Mouse (Mus musculus) forebrain, embryonic 15.5 days (tissue): ENCODE data around the gene Tdrd7. TPM values are rescaled to one million over a fixed set of nuclear protein-coding genes. Genes with fewer than 3 reads are reported as not detected.

Source experiments
- ATAC-seq: fragments of 200-750 bp; cut with Nextera tagmentation; replicated peaks from 2 replicates; pipeline ENCODE4 v1.8.0; 2017; ENCODE audit warnings: mild to moderate bottlenecking, moderate TSS enrichment, moderate library complexity
- H3K27ac ChIP-seq: fragments of 300-500 bp; sonication (generic); replicated peaks from 2 replicates; pipeline ENCODE4 v1.5.1; 2015; ENCODE audit warnings: mild to moderate bottlenecking, inconsistent platforms
- H3K27me3 ChIP-seq: fragments of 300-500 bp; sonication (generic); 2 replicates; pipeline ENCODE4 v1.6.1; 2015; ENCODE audit warnings: inconsistent platforms
- H3K36me3 ChIP-seq: fragments of 300-500 bp; sonication (generic); 2 replicates; pipeline ENCODE4 v1.6.1; 2015; ENCODE audit warnings: mild to moderate bottlenecking, inconsistent platforms
- H3K4me1 ChIP-seq: fragments of 300-500 bp; sonication (generic); 2 replicates; pipeline ENCODE4 v1.6.1; 2015; ENCODE audit warnings: inconsistent platforms
- H3K4me2 ChIP-seq: fragments of 300-500 bp; sonication (generic); replicated peaks from 2 replicates; pipeline ENCODE4 v1.6.1; 2015; ENCODE audit warnings: mild to moderate bottlenecking, inconsistent platforms
- H3K4me3 ChIP-seq: fragments of 300-500 bp; sonication (generic); 2 replicates; pipeline ENCODE4 v1.5.1; 2015; ENCODE audit warnings: mild to moderate bottlenecking, inconsistent platforms
- H3K9ac ChIP-seq: fragments of 300-500 bp; sonication (generic); replicated peaks from 2 replicates; pipeline ENCODE4 v1.6.1; 2015; ENCODE audit warnings: mild to moderate bottlenecking, inconsistent platforms
- H3K9me3 ChIP-seq: fragments of 300-500 bp; sonication (generic); 2 replicates; pipeline ENCODE4 v1.6.1; 2016; ENCODE audit warnings: inconsistent platforms
- WGBS: fragments of 180-500 bp; shearing (Covaris S2); methylation state at CpG from one replicate; pipeline ENCODE4 v1.1.7; 2015; ENCODE audit warnings: mixed read lengths; 5-methylcytosine and 5-hydroxymethylcytosine counted together
- polyA plus RNA-seq: library from polyadenylated mRNA; unstranded; fragments of >200 nt; fragmentation: Nextera tagmentation; extraction: Ambion mirVana; gene quantifications from 2 replicates; pipeline ENCODE4 v1.2.1, GENCODE M21; 2015

Tdrd7 gene
- polyA plus RNA-seq, 1 experiment from 2014 or later, result 17.3 TPM

GRCm38 (mm10) chr4:46076892-46077291 is 111.8 kb downstream of the Tdrd7 start:
- H3K4me3 ChIP-seq, result no peak overlapping the region
- no peaks in the 10 kb centered on the region for H3K9me3 ChIP-seq
- no peaks in the 10 kb centered on the region for H3K4me1 ChIP-seq
- H3K4me2 ChIP-seq, result no peak overlapping the region
- H3K27me3 ChIP-seq, result no peaks in the 10 kb centered on the region
- H3K9ac ChIP-seq, result no peak overlapping the region
- 76% methylated on average over 2 of the region's 2 CpGs for WGBS
- H3K36me3 ChIP-seq, result no peaks in the 10 kb centered on the region
- no peak overlapping the region for H3K27ac ChIP-seq
- no peak for ATAC-seq

- Histone ChIP-seq H3K36me3 (no peaks in the 10 kb centered on the region), H3K4me1 (no peaks in the 10 kb centered on the region), H3K4me3 (no peak overlapping the region), H3K4me2 (no peak overlapping the region), H3K9me3 (no peaks in the 10 kb centered on the region), H3K27me3 (no peaks in the 10 kb centered on the region), H3K27ac (no peak overlapping the region), H3K9ac (no peak overlapping the region)
- WGBS, result 91% methylated on average over 4 of the region's 4 CpGs
- ATAC-seq, result no peak
Observed at GRCm38 (mm10) chr4:46080261-46080660, 115.1 kb downstream of the Tdrd7 start.

- Histone ChIP-seq H3K27ac (no peak overlapping the region), H3K4me3 (no peak overlapping the region), H3K4me2 (no peak overlapping the region), H3K36me3 (no peaks in the 10 kb centered on the region), H3K27me3 (no peaks in the 10 kb centered on the region), H3K9ac (no peak overlapping the region), H3K9me3 (no peaks in the 10 kb centered on the region), H3K4me1 (no peaks in the 10 kb centered on the region)
- 78% methylated on average over 11 of the region's 11 CpGs for WGBS
- no peak for ATAC-seq
Observed at GRCm38 (mm10) chr4:46082555-46082954, 117.4 kb downstream of the Tdrd7 start.

Other genes with a start within 250 kb of the Tdrd7 start
- 25.7 and 27.4 TPM in 2 replicates for gene Aldh1b1, start 166.3 kb upstream of the Tdrd7 start, polyA plus RNA-seq
- 114 and 126 TPM in 2 replicates for gene Igfbpl1, start 138.4 kb upstream of the Tdrd7 start, polyA plus RNA-seq
- 1.5 and 1.6 TPM in 2 replicates for gene Stra6l, start 116.7 kb upstream of the Tdrd7 start, polyA plus RNA-seq
- 0.27 and 0.59 TPM in 2 replicates for gene Ccdc180, start 75.0 kb upstream of the Tdrd7 start, polyA plus RNA-seq
- gene Tmod1, start 73.6 kb downstream of the Tdrd7 start, polyA plus RNA-seq, result 0.52 and 0.66 TPM in 2 replicates
- gene Ncbp1, start 173.3 kb downstream of the Tdrd7 start, polyA plus RNA-seq, result 99.1 and 101 TPM in 2 replicates
- 36.8 and 41.3 TPM in 2 replicates for gene Tstd2, start 173.4 kb downstream of the Tdrd7 start, polyA plus RNA-seq
- gene Xpa, start 231.0 kb downstream of the Tdrd7 start, polyA plus RNA-seq, result 32.5 and 33.5 TPM in 2 replicates